ENCODE assay signal across 14 mouse cellular contexts in the genomic region with DNA sequence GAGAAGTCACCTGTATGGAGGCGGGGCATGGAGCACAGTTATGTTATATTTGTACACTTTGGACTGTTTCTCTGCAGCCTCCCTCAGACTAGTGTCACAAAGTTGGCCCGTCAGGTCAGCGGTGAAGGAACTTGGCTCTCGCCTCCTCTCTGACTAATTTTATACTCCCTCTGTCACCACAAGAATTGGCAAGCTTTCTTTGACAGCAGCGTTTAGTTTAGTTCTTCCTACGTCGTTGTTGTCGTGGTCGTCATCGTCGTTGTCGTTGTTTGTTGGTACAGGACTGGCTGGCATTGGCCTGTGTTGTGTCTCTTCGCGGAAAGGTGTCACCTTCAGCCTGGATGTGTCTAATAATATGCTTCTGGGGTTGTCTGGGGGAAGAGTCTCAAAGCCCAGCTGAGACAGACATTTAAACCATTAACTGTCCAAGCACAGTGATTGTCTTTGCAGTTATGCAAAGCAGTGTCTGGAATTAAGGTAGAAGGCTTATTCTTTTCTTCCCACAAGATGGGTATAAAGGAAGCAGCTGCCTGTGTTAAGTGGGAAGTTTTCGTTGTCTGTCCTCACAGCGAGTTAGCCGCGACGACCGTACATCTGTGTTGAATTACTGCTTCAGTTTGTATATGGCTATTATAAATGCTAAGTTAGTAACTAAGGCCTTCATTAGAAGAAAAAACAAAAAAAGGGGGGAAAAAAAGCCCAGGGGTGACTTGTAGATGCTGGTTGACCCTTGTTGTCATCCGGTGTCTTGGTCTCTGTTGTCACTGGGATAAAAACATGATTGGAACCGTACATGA. TPM values are rescaled to one million over a fixed set of nuclear protein-coding genes. Genes with fewer than 3 reads are reported as not detected.
DNase-seq lines count a peak whose midpoint lies in the region; ATAC-seq lines count a peak whose summit lies in the region.
"Had no signal": no experiment of that assay in that cellular context is flagged by ENCODE, and none has a peak within 500 bp of the region (broad histone marks: within the 10 kb centered on the region; RNA-seq: fewer than 3 reads in every experiment).

No protein-coding gene starts in this region.

- H3K4me3 ChIP-seq in heart, embryonic 16.5 days (ENCODE audit: low read length): no peak overlapping the region
- H3K4me3 ChIP-seq: left cerebral cortex, adult 2 months; liver, embryonic 15.5 days had no signal

- no peaks in the 10 kb centered on the region for H3K27me3 ChIP-seq in heart, embryonic 16.5 days (ENCODE audit: control insufficient read depth, insufficient read depth, low read length)
- H3K27me3 ChIP-seq: liver, embryonic 15.5 days had no signal

- WGBS in heart, embryonic 16.5 days: 58% methylated on average over 22 of the region's 22 CpGs

- DNase-seq in gastrocnemius, adult 18-20 months (ENCODE audit: low spot score): peak; percentile 62
- DNase-seq in gastrocnemius, adult 8-10 months (ENCODE audit: low spot score in 2 of 2): no peak
- peak; percentile 36 for DNase-seq in lung, postnatal 10 days
- no peak for DNase-seq in lung, postnatal 14 days
- no peak for DNase-seq in thymus, postnatal 25 days
- DNase-seq in cerebellum, adult 9-11 months: no peak
- DNase-seq: gastrocnemius, postnatal 14 days; kidney, adult 2 months; thymus, postnatal 14 days had no signal

- peak; percentile 56 for ATAC-seq in heart, embryonic 16.5 days (replicated peaks; ENCODE audit: extremely low read depth, insufficient read depth, low FRiP score)
- ATAC-seq: activated CD4-positive, CD25-positive, alpha-beta regulatory T cell, adult 4 months had no signal

- H3K36me3 ChIP-seq in heart, embryonic 16.5 days (ENCODE audit: control insufficient read depth, insufficient read depth): peaks cover 7% of the 10 kb centered on the region

- no peaks in the 10 kb centered on the region for H3K9me3 ChIP-seq in heart, embryonic 16.5 days (replicated peaks; ENCODE audit: control insufficient read depth, low read length)
- H3K9me3 ChIP-seq: liver, embryonic 15.5 days had no signal

- H3K27ac ChIP-seq in heart, embryonic 16.5 days (ENCODE audit: low read length): peak overlapping the region; percentile 67
- H3K27ac ChIP-seq: hindbrain, embryonic 14.5 days; left cerebral cortex, adult 2 months; liver, embryonic 15.5 days had no signal

- no peak overlapping the region for H3K9ac ChIP-seq in heart, embryonic 16.5 days (ENCODE audit: low read length)
- H3K9ac ChIP-seq: hindbrain, embryonic 14.5 days; liver, embryonic 15.5 days had no signal

- peaks cover 48% of the 10 kb centered on the region for H3K4me1 ChIP-seq in heart, embryonic 16.5 days (ENCODE audit: control insufficient read depth, insufficient read depth, low read length)

- peak overlapping the region; percentile 32; the same call in 1 of the 2 replicates for H3K4me2 ChIP-seq in heart, embryonic 16.5 days (ENCODE audit: low read depth, low read length)
- H3K4me2 ChIP-seq: hindbrain, embryonic 14.5 days had no signal

RNA-seq across cellular contexts. Expression of a gene that starts 11.8 kb away (rescaled TPM):
- total RNA-seq in gastrocnemius, adult 18-20 months (2021): 1 to 10 TPM; 5.4 to 9.9 TPM
- 1 to 10 TPM; 2.7 to 5.9 (median 5.1) TPM for total RNA-seq in gastrocnemius, adult 8-10 months (2022)
- polyA plus RNA-seq in heart, embryonic 16.5 days (2015; fragmentation: Nextera tagmentation; extraction: Ambion mirVana): 20.4 and 23.2 TPM in 2 replicates

Comparison
In these comparisons a context has a peak if more than half of its experiments do, and no peak if none do; other contexts are left out.
1. DNase-seq: peak in gastrocnemius, adult 18-20 months (single experiment) and lung, postnatal 10 days (single experiment); none in gastrocnemius, adult 8-10 months (0 of 2), lung, postnatal 14 days (single experiment), thymus, postnatal 25 days (single experiment) and cerebellum, adult 9-11 months (single experiment).